ENCODE assay signal across 27 mouse cellular contexts in the genomic region with DNA sequence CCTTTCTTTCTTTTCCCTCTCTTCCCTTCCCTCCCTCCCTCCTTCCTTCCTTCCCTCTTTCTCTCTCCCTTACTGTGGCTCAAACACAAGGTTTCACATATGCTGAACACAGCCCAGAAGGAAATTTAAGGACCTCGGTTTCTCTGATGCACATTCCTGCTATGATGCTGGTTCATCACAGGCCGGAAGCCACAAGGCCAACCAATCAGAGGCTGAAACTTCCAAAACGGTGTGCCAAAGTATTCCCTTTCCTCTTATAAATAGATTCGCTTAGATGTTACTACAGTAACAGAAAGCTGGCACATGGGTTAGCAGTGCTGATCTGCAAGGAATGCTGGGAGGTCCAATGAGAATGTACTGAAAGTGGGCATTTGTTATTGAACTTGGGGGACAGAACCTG. TPM values are rescaled to one million over a fixed set of nuclear protein-coding genes. Genes with fewer than 3 reads are reported as not detected.
DNase-seq lines count a peak whose midpoint lies in the region; ATAC-seq and TF ChIP-seq lines count a peak whose summit lies in the region.
"Had no signal": no experiment of that assay in that cellular context is flagged by ENCODE, and none has a peak within 500 bp of the region (broad histone marks: within the 10 kb centered on the region; RNA-seq: fewer than 3 reads in every experiment).

No protein-coding gene starts in this region.

- H3K36me3 ChIP-seq in forebrain, postnatal 0 days (ENCODE audit: insufficient read depth) = no peaks in the 10 kb centered on the region
- no peaks in the 10 kb centered on the region for H3K36me3 ChIP-seq in forebrain, embryonic 10.5 days (replicated peaks)
- no peaks in the 10 kb centered on the region for H3K36me3 ChIP-seq in lung, embryonic 14.5 days (ENCODE audit: insufficient read depth)
- H3K36me3 ChIP-seq in lung, postnatal 0 days (ENCODE audit: insufficient read depth, low read length) = no peaks in the 10 kb centered on the region
- H3K36me3 ChIP-seq: embryonic facial prominence, embryonic 12.5 days; embryonic facial prominence, embryonic 15.5 days; forebrain, embryonic 12.5 days; forebrain, embryonic 15.5 days; G1E; hindbrain, embryonic 10.5 days; hindbrain, embryonic 13.5 days had no signal

- no peaks in the 10 kb centered on the region for H3K27me3 ChIP-seq in forebrain, postnatal 0 days (ENCODE audit: insufficient read depth, low read length)
- no peaks in the 10 kb centered on the region for H3K27me3 ChIP-seq in forebrain, embryonic 10.5 days (ENCODE audit: poor library complexity, severe bottlenecking)
- H3K27me3 ChIP-seq in lung, embryonic 14.5 days (ENCODE audit: insufficient read depth, low read length) = no peaks in the 10 kb centered on the region
- H3K27me3 ChIP-seq in lung, postnatal 0 days (replicated peaks; ENCODE audit: insufficient read depth, low read length) = no peaks in the 10 kb centered on the region
- H3K27me3 ChIP-seq: CH12.LX; embryonic facial prominence, embryonic 12.5 days; embryonic facial prominence, embryonic 15.5 days; forebrain, embryonic 12.5 days; forebrain, embryonic 15.5 days; hindbrain, embryonic 13.5 days had no signal

- DNase-seq in forebrain, postnatal 0 days = peak; percentile 35
- DNase-seq in forebrain, embryonic 10.5 days (ENCODE audit: extremely low spot score, low spot score) = no peak
- peak; percentile 25 for DNase-seq in lung, embryonic 14.5 days
- DNase-seq in lung, postnatal 0 days (ENCODE audit: low spot score) = no peak
- DNase-seq in layer of hippocampus, adult 9-10 months (ENCODE audit: low spot score) = peak; percentile 2
- DNase-seq in layer of hippocampus, postnatal 14 days (ENCODE audit: low spot score in 2 of 2) = peak; percentile 9 to 41
- DNase-seq in kidney, postnatal 10 days = no peak
- DNase-seq: adrenal gland, postnatal 10 days; adrenal gland, postnatal 36 days; cerebellum, adult 11 months; cerebellum, adult 2 months; cerebellum, adult 9-11 months; cerebellum, postnatal 25 days; gastrocnemius, postnatal 10 days; gastrocnemius, postnatal 36 days had no signal

- TF ChIP-seq CTCF in forebrain, postnatal 0 days (IDR thresholded peaks at IDR 0.05; ENCODE audit: low read depth) = no peak
- TF ChIP-seq CTCF in lung, embryonic 14.5 days (IDR thresholded peaks at IDR 0.05; ENCODE audit: low read depth) = no peak
- TF ChIP-seq CTCF in lung, postnatal 0 days (IDR thresholded peaks at IDR 0.05) = no peak

- no peak overlapping the region for H3K4me3 ChIP-seq in forebrain, postnatal 0 days (ENCODE audit: low read depth, low read length)
- no peak overlapping the region for H3K4me3 ChIP-seq in forebrain, embryonic 10.5 days
- H3K4me3 ChIP-seq in lung, embryonic 14.5 days (ENCODE audit: low read depth, low read length) = no peak overlapping the region
- H3K4me3 ChIP-seq in lung, postnatal 0 days (ENCODE audit: low read depth, low read length) = no peak overlapping the region
- H3K4me3 ChIP-seq: embryonic facial prominence, embryonic 12.5 days; embryonic facial prominence, embryonic 15.5 days; forebrain, embryonic 12.5 days; forebrain, embryonic 15.5 days; hindbrain, embryonic 10.5 days; hindbrain, embryonic 13.5 days had no signal

- WGBS in forebrain, postnatal 0 days = 66% methylated on average over 4 of the region's 4 CpGs
- 77% methylated on average over 4 of the region's 4 CpGs for WGBS in forebrain, embryonic 10.5 days
- 51% methylated on average over 4 of the region's 4 CpGs for WGBS in lung, embryonic 14.5 days
- WGBS in lung, postnatal 0 days = 54% methylated on average over 4 of the region's 4 CpGs

- H3K4me2 ChIP-seq in forebrain, postnatal 0 days (ENCODE audit: low read depth) = no peak overlapping the region
- no peak overlapping the region for H3K4me2 ChIP-seq in lung, embryonic 14.5 days
- no peak overlapping the region for H3K4me2 ChIP-seq in lung, postnatal 0 days (replicated peaks; ENCODE audit: low read depth, low read length)
- H3K4me2 ChIP-seq: embryonic facial prominence, embryonic 12.5 days; embryonic facial prominence, embryonic 15.5 days; forebrain, embryonic 12.5 days; forebrain, embryonic 15.5 days; heart, embryonic 11.5 days; hindbrain, embryonic 13.5 days had no signal

- no peaks in the 10 kb centered on the region for H3K4me1 ChIP-seq in forebrain, postnatal 0 days (ENCODE audit: insufficient read depth)
- no peaks in the 10 kb centered on the region for H3K4me1 ChIP-seq in forebrain, embryonic 10.5 days
- H3K4me1 ChIP-seq in lung, embryonic 14.5 days (ENCODE audit: insufficient read depth) = no peaks in the 10 kb centered on the region
- no peaks in the 10 kb centered on the region for H3K4me1 ChIP-seq in lung, postnatal 0 days (ENCODE audit: insufficient read depth, low read depth, low read length)
- H3K4me1 ChIP-seq: embryonic facial prominence, embryonic 12.5 days; forebrain, embryonic 12.5 days; forebrain, embryonic 15.5 days; hindbrain, embryonic 10.5 days; hindbrain, embryonic 13.5 days had no signal

- H3K9me3 ChIP-seq in forebrain, postnatal 0 days (ENCODE audit: low read length) = no peaks in the 10 kb centered on the region
- no peaks in the 10 kb centered on the region for H3K9me3 ChIP-seq in forebrain, embryonic 10.5 days
- no peaks in the 10 kb centered on the region for H3K9me3 ChIP-seq in lung, embryonic 14.5 days (ENCODE audit: low read depth, low read length)
- no peaks in the 10 kb centered on the region for H3K9me3 ChIP-seq in lung, postnatal 0 days (ENCODE audit: low read length)
- H3K9me3 ChIP-seq: embryonic facial prominence, embryonic 12.5 days; embryonic facial prominence, embryonic 15.5 days; forebrain, embryonic 12.5 days; forebrain, embryonic 15.5 days; G1E; hindbrain, embryonic 10.5 days; hindbrain, embryonic 13.5 days had no signal

- no peak overlapping the region for H3K27ac ChIP-seq in forebrain, postnatal 0 days (ENCODE audit: low read depth, low read length)
- H3K27ac ChIP-seq in forebrain, embryonic 10.5 days = no peak overlapping the region
- H3K27ac ChIP-seq in lung, embryonic 14.5 days (ENCODE audit: low read depth) = no peak overlapping the region
- no peak overlapping the region for H3K27ac ChIP-seq in lung, postnatal 0 days (ENCODE audit: low read length)
- H3K27ac ChIP-seq: embryonic facial prominence, embryonic 12.5 days; embryonic facial prominence, embryonic 15.5 days; forebrain, embryonic 12.5 days; forebrain, embryonic 15.5 days; hindbrain, embryonic 10.5 days; hindbrain, embryonic 13.5 days had no signal

- peak; percentile 84 for ATAC-seq in forebrain, postnatal 0 days
- ATAC-seq in lung, embryonic 14.5 days (ENCODE audit: insufficient read depth) = no peak
- no peak for ATAC-seq in lung, postnatal 0 days
- ATAC-seq in CD4-positive, CD25-positive, alpha-beta regulatory T cell, adult 4 months = no peak
- ATAC-seq: forebrain, embryonic 15.5 days; hindbrain, embryonic 16.5 days; Patski had no signal

- no peak overlapping the region for H3K9ac ChIP-seq in forebrain, postnatal 0 days
- H3K9ac ChIP-seq in lung, embryonic 14.5 days = no peak overlapping the region
- no peak overlapping the region for H3K9ac ChIP-seq in lung, postnatal 0 days (replicated peaks; ENCODE audit: low read depth)
- H3K9ac ChIP-seq: embryonic facial prominence, embryonic 12.5 days; embryonic facial prominence, embryonic 15.5 days; forebrain, embryonic 12.5 days; forebrain, embryonic 15.5 days; hindbrain, embryonic 13.5 days had no signal

- no peak for TF ChIP-seq EP300 in lung, postnatal 0 days (IDR thresholded peaks at IDR 0.05)

RNA-seq across cellular contexts. Expression of a gene that starts 47.7 kb away (rescaled TPM):
- 0.76 and 2.0 TPM in 2 replicates for total RNA-seq in forebrain, postnatal 0 days (2014; rRNA removed)
- polyA plus RNA-seq in forebrain, postnatal 0 days (2015; fragmentation: Nextera tagmentation; extraction: Ambion mirVana) = 0.16 and 0.47 TPM in 2 replicates
- 0.92 and 1.2 TPM in 2 replicates for polyA plus RNA-seq in forebrain, embryonic 10.5 days (2016; fragmentation: Nextera tagmentation; extraction: Ambion mirVana)
- polyA plus RNA-seq in lung, embryonic 14.5 days (2014; fragmentation: Nextera tagmentation; extraction: Ambion mirVana) = 8.0 and 9.1 TPM in 2 replicates
- polyA plus RNA-seq in lung, postnatal 0 days (2015; fragmentation: Nextera tagmentation; extraction: Ambion mirVana) = 5.5 and 7.0 TPM in 2 replicates
- total RNA-seq in layer of hippocampus, postnatal 14 days (2021) = 1 to 10 TPM; 7.8 to 8.0 TPM
- under 1 TPM; 0.13 to 0.15 TPM for polyA plus RNA-seq in CD4-positive, CD25-positive, alpha-beta regulatory T cell, adult 4 months (2017; shearing (Covaris generic))
- polyA plus RNA-seq: G1E had no signal

Comparison
In these comparisons a context has a peak if more than half of its experiments do, and no peak if none do; other contexts are left out.
1. DNase-seq: peak in forebrain, postnatal 0 days (single experiment), lung, embryonic 14.5 days (single experiment), layer of hippocampus, adult 9-10 months (single experiment) and layer of hippocampus, postnatal 14 days (2 of 2); none in forebrain, embryonic 10.5 days (single experiment), lung, postnatal 0 days (single experiment) and kidney, postnatal 10 days (single experiment).